Mouse (Mus musculus): ENCODE measurements around the gene Thoc6. TPM values are rescaled to one million over a fixed set of nuclear protein-coding genes. Genes with fewer than 3 reads are reported as not detected.

Gene Thoc6
- polyA plus RNA-seq, 1 experiment from 2014 or later: 47.2 TPM

Other genes with a start within 250 kb of the Thoc6 start
- gene Vmn2r117, start 194.2 kb downstream of the Thoc6 start, polyA plus RNA-seq (2015; fragmentation: Nextera tagmentation; extraction: Ambion mirVana): not detected in 2 replicates
- 17.7 and 18.2 TPM in 2 replicates for gene Zfp213, start 109.6 kb downstream of the Thoc6 start, polyA plus RNA-seq (2015; fragmentation: Nextera tagmentation; extraction: Ambion mirVana)
- gene Zfp13, start 74.4 kb downstream of the Thoc6 start, polyA plus RNA-seq (2015; fragmentation: Nextera tagmentation; extraction: Ambion mirVana): 28.2 and 28.3 TPM in 2 replicates
- 0.13 and 0.22 TPM in 2 replicates for gene Zscan10, start 73.0 kb downstream of the Thoc6 start, polyA plus RNA-seq (2015; fragmentation: Nextera tagmentation; extraction: Ambion mirVana)
- gene Mmp25, start 28.6 kb downstream of the Thoc6 start, polyA plus RNA-seq (2015; fragmentation: Nextera tagmentation; extraction: Ambion mirVana): 1.2 and 1.7 TPM in 2 replicates
- gene Bicdl2, start 13.4 kb downstream of the Thoc6 start, polyA plus RNA-seq (2015; fragmentation: Nextera tagmentation; extraction: Ambion mirVana): 0.10 TPM in 1 of 2 replicates, not detected in the other
- 108 and 109 TPM in 2 replicates for gene Hcfc1r1, start 286 bp downstream of the Thoc6 start, polyA plus RNA-seq (2015; fragmentation: Nextera tagmentation; extraction: Ambion mirVana)
- 2.7 and 3.4 TPM in 2 replicates for gene Tnfrsf12a, start 3.6 kb upstream of the Thoc6 start, polyA plus RNA-seq (2015; fragmentation: Nextera tagmentation; extraction: Ambion mirVana)
- 0.61 and 0.85 TPM in 2 replicates for gene Cldn6, start 5.4 kb upstream of the Thoc6 start, polyA plus RNA-seq (2015; fragmentation: Nextera tagmentation; extraction: Ambion mirVana)
- gene Cldn9, start 10.1 kb upstream of the Thoc6 start, polyA plus RNA-seq (2015; fragmentation: Nextera tagmentation; extraction: Ambion mirVana): 1.4 and 2.5 TPM in 2 replicates
- gene 1520401A03Rik, start 48.9 kb upstream of the Thoc6 start, polyA plus RNA-seq (2015; fragmentation: Nextera tagmentation; extraction: Ambion mirVana): 0.06 and 0.27 TPM in 2 replicates
- 18.0 and 18.8 TPM in 2 replicates for gene Pkmyt1, start 52.5 kb upstream of the Thoc6 start, polyA plus RNA-seq (2015; fragmentation: Nextera tagmentation; extraction: Ambion mirVana)
- 54.3 and 58.2 TPM in 2 replicates for gene Paqr4, start 67.0 kb upstream of the Thoc6 start, polyA plus RNA-seq (2015; fragmentation: Nextera tagmentation; extraction: Ambion mirVana)
- 0.55 and 0.83 TPM in 2 replicates for gene Kremen2, start 72.0 kb upstream of the Thoc6 start, polyA plus RNA-seq (2015; fragmentation: Nextera tagmentation; extraction: Ambion mirVana)
- gene Flywch1, start 97.7 kb upstream of the Thoc6 start, polyA plus RNA-seq (2015; fragmentation: Nextera tagmentation; extraction: Ambion mirVana): 224 and 228 TPM in 2 replicates
- gene Flywch2, start 112.2 kb upstream of the Thoc6 start, polyA plus RNA-seq (2015; fragmentation: Nextera tagmentation; extraction: Ambion mirVana): 68.1 and 79.0 TPM in 2 replicates
- gene Srrm2, start 116.7 kb upstream of the Thoc6 start, polyA plus RNA-seq (2015; fragmentation: Nextera tagmentation; extraction: Ambion mirVana): 583 TPM in 2 replicates
- 1,330 and 1,360 TPM in 2 replicates for gene Elob, start 155.3 kb upstream of the Thoc6 start, polyA plus RNA-seq (2015; fragmentation: Nextera tagmentation; extraction: Ambion mirVana)
- 0.30 TPM in 2 replicates for gene Prss33, start 162.2 kb upstream of the Thoc6 start, polyA plus RNA-seq (2015; fragmentation: Nextera tagmentation; extraction: Ambion mirVana)
- not detected in 2 replicates for gene Prss32, start 170.0 kb upstream of the Thoc6 start, polyA plus RNA-seq (2015; fragmentation: Nextera tagmentation; extraction: Ambion mirVana)
- 0.86 and 0.98 TPM in 2 replicates for gene Prss41, start 170.3 kb upstream of the Thoc6 start, polyA plus RNA-seq (2015; fragmentation: Nextera tagmentation; extraction: Ambion mirVana)
- not detected in 2 replicates for gene Prss21, start 194.2 kb upstream of the Thoc6 start, polyA plus RNA-seq (2015; fragmentation: Nextera tagmentation; extraction: Ambion mirVana)
- gene Dcpp1, start 207.0 kb upstream of the Thoc6 start, polyA plus RNA-seq (2015; fragmentation: Nextera tagmentation; extraction: Ambion mirVana): not detected in 2 replicates
- not detected in 2 replicates for gene Dcpp2, start 207.0 kb upstream of the Thoc6 start, polyA plus RNA-seq (2015; fragmentation: Nextera tagmentation; extraction: Ambion mirVana)
- gene Dcpp3, start 243.6 kb upstream of the Thoc6 start, polyA plus RNA-seq (2015; fragmentation: Nextera tagmentation; extraction: Ambion mirVana): not detected in 2 replicates

Measured in hindbrain, embryonic 13.5 days (tissue).